Mouse (Mus musculus) forebrain, embryonic 12.5 days (tissue): ENCODE results near the gene Pnmal1. TPM values are rescaled to one million over a fixed set of nuclear protein-coding genes. Genes with fewer than 3 reads are reported as not detected.

Experiments used
- ATAC-seq: fragments of 200-750 bp; cut with Nextera tagmentation; 2 replicates; pipeline ENCODE4 v1.8.0; 2017; ENCODE audit warnings: moderate TSS enrichment; ENCODE audit not compliant: low FRiP score
- H3K27ac ChIP-seq: fragments of 300-500 bp; sonication (generic); 2 replicates; pipeline ENCODE4 v1.5.1; 2016; ENCODE audit warnings: mild to moderate bottlenecking
- H3K27me3 ChIP-seq: fragments of 300-500 bp; sonication (generic); 2 replicates; pipeline ENCODE4 v1.6.1; 2016; ENCODE audit warnings: mild to moderate bottlenecking
- H3K36me3 ChIP-seq: fragments of 300-500 bp; sonication (generic); replicated peaks from 2 replicates; pipeline ENCODE4 v1.6.1; 2016; ENCODE audit warnings: mild to moderate bottlenecking
- H3K4me1 ChIP-seq: fragments of 300-500 bp; sonication (generic); 2 replicates; pipeline ENCODE4 v1.6.1; 2016
- H3K4me2 ChIP-seq: fragments of 300-500 bp; sonication (generic); 2 replicates; pipeline ENCODE4 v1.6.1; 2016; ENCODE audit warnings: mild to moderate bottlenecking, moderate library complexity
- H3K4me3 ChIP-seq: fragments of 300-500 bp; sonication (generic); replicated peaks from 2 replicates; pipeline ENCODE4 v1.5.1; 2016; ENCODE audit warnings: mild to moderate bottlenecking
- H3K9ac ChIP-seq: fragments of 300-500 bp; sonication (generic); 2 replicates; pipeline ENCODE4 v1.6.1; 2016; ENCODE audit warnings: mild to moderate bottlenecking
- H3K9me3 ChIP-seq: fragments of 300-500 bp; sonication (generic); 2 replicates; pipeline ENCODE4 v1.6.1; 2016
- whole genome bisulfite sequencing: fragments of 180-500 bp; shearing (Covaris S2); methylation state at CpG from one replicate; pipeline ENCODE4 v1.1.7; 2016; 5-methylcytosine and 5-hydroxymethylcytosine counted together
- polyA plus RNA-seq: library from polyadenylated mRNA; unstranded; fragments of >200 nt; fragmentation: Nextera tagmentation; extraction: Ambion mirVana; gene quantifications from 2 replicates; pipeline ENCODE4 v1.2.1, GENCODE M21; 2016

Gene Pnmal1
- polyA plus RNA-seq, 1 experiment from 2014 or later, result 32.3 TPM

DNA sequence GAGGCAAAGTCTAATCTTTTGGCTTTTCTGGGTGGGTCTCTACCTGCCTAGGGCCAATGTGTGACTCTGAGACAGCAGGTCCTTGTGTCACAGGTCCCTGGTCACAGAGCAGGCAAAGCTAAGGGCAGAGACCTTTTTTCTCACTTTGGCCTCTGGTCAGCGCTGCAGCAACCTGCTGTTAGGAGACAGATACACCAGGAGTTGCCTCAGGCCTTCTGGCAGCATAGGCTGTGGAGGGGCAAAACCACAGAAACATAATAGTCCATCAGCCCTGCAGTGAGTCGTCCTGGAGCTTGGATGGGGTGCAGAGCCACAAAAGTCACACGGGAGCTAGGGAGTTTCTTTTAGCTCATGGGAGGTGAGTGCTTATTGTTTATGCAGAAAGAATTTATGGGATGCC, 40.8 kb upstream of the Pnmal1 start:
- 84% methylated on average over 3 of the region's 3 CpGs for WGBS
- no peak overlapping the region for H3K4me3 ChIP-seq
- H3K9ac ChIP-seq, result no peak overlapping the region
- H3K27me3 ChIP-seq, result no peaks in the 10 kb centered on the region
- H3K4me2 ChIP-seq, result no peak overlapping the region
- no peaks in the 10 kb centered on the region for H3K9me3 ChIP-seq
- no peak overlapping the region for H3K27ac ChIP-seq
- H3K36me3 ChIP-seq, result peaks cover 61% of the 10 kb centered on the region
- H3K4me1 ChIP-seq, result peaks cover 43% of the 10 kb centered on the region
- no peak for ATAC-seq

DNA sequence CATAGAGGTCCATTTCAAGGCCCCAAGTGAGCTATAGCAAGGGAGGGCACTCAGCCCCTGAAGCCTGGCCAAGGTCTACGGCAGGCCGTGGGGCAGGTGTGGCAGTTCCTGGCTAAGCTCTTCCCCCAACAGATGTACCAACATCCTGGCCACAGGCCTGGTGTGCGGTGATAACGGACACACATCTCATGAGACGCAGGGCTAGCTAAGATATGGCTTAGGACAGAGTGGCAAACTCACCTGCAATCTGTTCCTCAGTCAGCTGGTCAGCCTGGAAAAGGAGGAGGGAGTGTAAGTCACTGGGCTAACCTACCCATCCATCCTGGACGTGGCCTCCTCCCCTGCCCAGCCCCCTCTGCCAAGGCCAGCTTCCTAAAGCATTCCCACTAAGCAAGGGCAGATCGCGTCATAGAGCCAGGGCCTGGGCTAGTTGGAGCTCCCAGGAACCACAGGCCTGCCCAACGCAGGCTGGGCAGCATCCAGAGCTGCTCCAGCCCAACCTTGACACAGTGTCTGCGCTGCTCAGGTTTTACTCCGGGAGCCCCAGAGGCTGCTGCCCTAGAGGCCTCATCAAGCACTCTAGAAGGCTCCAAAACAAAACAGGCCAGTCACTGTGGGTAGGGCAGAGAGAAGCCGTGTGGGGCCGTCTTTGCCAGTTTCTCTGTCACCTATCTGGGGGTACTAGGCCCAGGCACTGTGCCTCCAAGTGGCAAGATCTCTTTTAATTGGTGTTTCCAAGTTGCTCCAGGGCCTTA, 39.9 kb upstream of the Pnmal1 start:
- Histone ChIP-seq H3K27ac (peak overlapping the region; percentile 21), H3K27me3 (no peaks in the 10 kb centered on the region), H3K4me1 (peaks cover 43% of the 10 kb centered on the region), H3K4me3 (no peak overlapping the region; the same call in 1 of the 2 replicates), H3K36me3 (peaks cover 54% of the 10 kb centered on the region), H3K4me2 (peak overlapping the region; percentile 21), H3K9ac (peak overlapping the region; percentile 33; the same call in 1 of the 2 replicates), H3K9me3 (no peaks in the 10 kb centered on the region)
- ATAC-seq, result no peak
- WGBS, result 91% methylated on average over 13 of the region's 13 CpGs

DNA sequence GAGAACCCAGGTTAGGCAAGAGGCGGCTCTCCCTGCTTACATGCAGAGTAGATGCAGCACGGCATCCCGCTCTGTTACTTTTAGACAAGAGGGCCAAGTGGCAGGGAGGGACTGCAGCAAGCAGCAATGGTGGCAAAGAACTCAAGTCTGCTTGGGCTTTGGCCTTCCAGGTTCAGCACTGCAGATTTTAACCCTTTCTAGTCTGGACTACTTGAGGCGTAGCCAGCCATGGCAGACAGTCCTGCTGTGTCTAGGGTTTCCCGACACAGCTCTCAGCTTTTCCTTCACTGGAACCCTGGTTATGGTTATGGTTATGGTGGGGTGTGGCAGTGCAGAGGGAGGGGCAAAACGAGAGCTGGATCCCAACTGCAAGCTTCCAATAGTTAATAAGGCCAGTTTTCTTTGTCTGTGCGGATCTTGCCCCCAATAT, 39.3 kb upstream of the Pnmal1 start:
- whole genome bisulfite sequencing, result 83% methylated on average over 7 of the region's 7 CpGs
- no peak overlapping the region; the same call in 1 of the 2 replicates for H3K4me3 ChIP-seq

DNA sequence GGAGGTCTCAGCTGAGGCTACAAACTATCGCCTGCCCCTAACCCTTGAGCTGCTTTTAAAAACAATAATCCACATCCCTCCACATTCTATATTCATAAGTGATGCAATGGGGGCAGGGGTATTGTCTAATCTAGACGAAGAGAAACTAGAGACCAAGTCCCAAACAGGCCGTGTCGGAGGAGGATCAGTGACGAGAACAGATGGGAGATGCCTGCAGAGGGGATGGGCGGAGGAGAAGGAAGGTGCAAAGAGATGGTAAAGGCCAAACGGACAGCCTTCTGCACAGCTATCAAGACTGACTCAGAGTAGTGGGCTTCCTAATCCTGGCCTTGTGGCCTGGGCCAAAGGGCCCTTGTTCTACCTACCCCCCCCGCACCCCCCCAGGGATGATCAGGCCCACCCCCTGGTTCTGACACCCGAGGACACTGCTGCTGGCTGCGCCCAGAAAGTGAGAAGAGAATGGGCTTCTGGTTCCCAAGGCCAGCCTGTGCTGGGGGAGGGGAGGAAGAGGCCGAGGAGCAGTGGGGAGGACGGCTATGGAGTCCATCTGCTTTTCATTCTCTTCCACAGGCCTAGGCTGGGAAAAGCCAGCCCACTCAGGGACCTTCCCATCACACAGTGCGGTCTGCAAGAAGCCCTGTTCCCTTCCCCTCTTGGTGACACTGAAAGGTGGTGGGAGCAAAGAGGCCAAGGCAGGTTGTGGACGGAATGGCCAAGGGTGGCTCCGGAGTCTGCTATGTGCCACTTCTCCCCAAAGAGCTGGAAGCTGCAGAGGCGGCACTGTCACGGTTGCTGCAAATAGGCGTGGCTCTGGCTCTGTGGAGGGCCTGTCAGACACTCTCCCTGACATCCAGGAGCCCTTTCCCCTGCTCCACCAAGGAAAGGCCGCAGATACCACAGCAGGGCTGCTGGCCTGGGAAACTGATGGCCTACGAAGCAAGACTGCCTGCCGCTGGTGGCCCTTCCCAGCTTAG, 38.4 kb upstream of the Pnmal1 start:
- no peaks in the 10 kb centered on the region for H3K9me3 ChIP-seq
- peak overlapping the region; percentile 92 for H3K4me3 ChIP-seq
- H3K27me3 ChIP-seq, result no peaks in the 10 kb centered on the region
- H3K4me1 ChIP-seq, result peaks cover 43% of the 10 kb centered on the region
- H3K4me2 ChIP-seq, result peak overlapping the region; percentile 85
- H3K27ac ChIP-seq, result peak overlapping the region; percentile 98
- ATAC-seq, result no peak
- peaks cover 40% of the 10 kb centered on the region for H3K36me3 ChIP-seq
- 54% methylated on average over 21 of the region's 21 CpGs for WGBS
- peak overlapping the region; percentile 94 for H3K9ac ChIP-seq

More for the DNA sequence above, 39.3 kb upstream of the Pnmal1 start:
- Histone ChIP-seq H3K36me3 (peaks cover 48% of the 10 kb centered on the region), H3K9me3 (no peaks in the 10 kb centered on the region), H3K27me3 (no peaks in the 10 kb centered on the region), H3K27ac (peak overlapping the region; percentile 21), H3K9ac (peak overlapping the region; percentile 33; the same call in 1 of the 2 replicates), H3K4me2 (peak overlapping the region; percentile 21), H3K4me1 (peaks cover 43% of the 10 kb centered on the region)
- no peak for ATAC-seq

DNA sequence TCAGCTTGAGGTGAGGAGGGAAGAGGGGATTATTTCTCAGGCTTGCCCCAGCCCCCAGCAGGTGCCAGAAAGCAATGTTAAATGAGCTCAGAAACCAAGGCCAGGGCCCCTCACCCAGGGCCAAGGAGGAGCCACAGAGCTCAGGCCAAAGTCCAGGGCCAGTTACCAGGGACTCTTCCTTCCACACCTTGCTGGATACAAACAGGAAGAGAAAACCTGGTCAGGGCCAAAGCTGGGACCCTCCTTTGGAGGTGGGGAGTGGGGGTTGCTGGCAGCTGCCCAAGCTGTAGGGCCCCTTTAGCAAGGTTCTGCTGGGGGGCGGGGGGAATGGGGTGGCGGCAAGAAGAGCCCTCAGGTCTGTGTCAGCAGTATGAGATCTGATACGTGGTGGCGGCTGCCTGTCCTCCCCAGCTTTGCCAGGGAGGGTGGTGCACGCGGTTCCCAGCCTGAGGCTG, 37.6 kb upstream of the Pnmal1 start:
- peaks cover 43% of the 10 kb centered on the region for H3K4me1 ChIP-seq
- peak overlapping the region; percentile 94 for H3K9ac ChIP-seq
- ATAC-seq, result no peak
- peak overlapping the region; percentile 98 for H3K27ac ChIP-seq
- H3K36me3 ChIP-seq, result peaks cover 32% of the 10 kb centered on the region
- no peaks in the 10 kb centered on the region for H3K27me3 ChIP-seq
- H3K4me2 ChIP-seq, result peak overlapping the region; percentile 85
- H3K4me3 ChIP-seq, result peak overlapping the region; percentile 92
- H3K9me3 ChIP-seq, result no peaks in the 10 kb centered on the region
- 40% methylated on average over 6 of the region's 6 CpGs for WGBS

DNA sequence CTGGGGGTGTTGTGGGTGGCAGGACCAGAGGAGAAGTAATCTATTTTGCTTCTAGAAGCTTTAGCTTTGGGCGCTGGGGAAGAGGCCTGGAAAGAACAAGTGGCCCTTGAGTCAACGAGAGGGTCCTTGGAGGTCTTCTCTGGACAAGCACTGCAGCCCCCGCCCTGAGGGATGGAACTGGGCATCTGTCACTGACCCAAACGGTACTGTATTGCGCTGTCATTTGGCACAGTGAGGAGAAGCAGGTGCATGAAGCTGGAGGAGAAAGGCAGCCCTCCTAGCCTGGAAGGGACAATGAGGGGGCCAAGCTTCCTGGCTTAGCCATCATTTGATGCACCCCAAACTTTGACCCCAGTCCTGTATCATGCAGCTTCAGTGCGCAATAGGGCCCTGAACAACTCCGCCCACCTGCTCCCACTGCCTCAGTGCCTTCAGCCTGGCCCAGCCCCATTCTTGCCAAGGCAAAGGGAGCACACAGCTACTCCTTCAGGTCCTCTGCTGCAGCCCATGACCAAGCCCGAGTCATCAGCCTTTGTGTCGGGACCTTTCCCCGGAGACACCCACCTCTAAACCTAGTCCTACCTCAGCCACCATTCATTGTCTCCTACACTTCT, 37.0 kb upstream of the Pnmal1 start:
- H3K4me2 ChIP-seq, result peak overlapping the region; percentile 85
- WGBS, result 43% methylated on average over 10 of the region's 10 CpGs
- no peaks in the 10 kb centered on the region for H3K27me3 ChIP-seq
- peak overlapping the region; percentile 92 for H3K4me3 ChIP-seq
- H3K36me3 ChIP-seq, result peaks cover 26% of the 10 kb centered on the region
- H3K27ac ChIP-seq, result peak overlapping the region; percentile 98
- H3K9ac ChIP-seq, result peak overlapping the region; percentile 94
- H3K4me1 ChIP-seq, result peaks cover 43% of the 10 kb centered on the region
- no peak for ATAC-seq
- H3K9me3 ChIP-seq, result no peaks in the 10 kb centered on the region

DNA sequence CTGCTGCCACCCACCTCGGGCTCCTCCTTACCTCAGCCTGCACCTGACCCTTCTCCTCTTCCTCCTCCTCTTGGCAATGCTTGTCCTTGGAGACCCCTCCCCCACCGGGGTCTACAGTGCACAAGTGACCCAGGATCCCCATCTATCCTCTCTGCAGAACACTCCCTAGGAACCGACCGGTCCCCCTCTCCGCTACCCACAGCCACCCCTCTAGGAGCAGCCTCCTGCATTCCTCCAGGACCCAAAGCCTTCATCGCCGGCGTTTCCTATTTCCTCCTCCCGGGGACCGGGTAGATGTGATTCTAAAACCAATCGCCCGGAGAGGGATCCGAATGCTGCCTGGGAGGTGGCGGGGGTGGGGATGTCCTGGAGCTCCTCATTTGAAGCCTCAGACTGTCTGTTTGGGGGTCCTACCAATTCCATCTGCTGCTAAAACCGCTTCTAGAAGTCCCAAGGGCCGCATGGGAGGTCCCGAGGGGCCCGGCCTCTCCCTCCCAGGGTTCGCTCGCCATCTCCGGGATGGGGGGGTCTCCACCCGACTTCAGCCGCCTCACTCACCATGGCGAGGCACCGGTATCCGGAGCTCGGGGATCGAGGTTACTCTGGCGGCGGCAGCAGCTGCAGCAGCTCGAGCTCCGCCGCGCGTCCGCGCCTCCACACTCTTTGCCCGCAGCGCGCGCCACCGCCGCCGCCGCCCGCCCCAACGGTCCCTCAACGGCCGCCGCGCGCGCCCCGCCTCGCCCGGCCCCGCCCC, 36.0 kb upstream of the Pnmal1 start:
- WGBS, result 0% methylated on average over 38 of the region's 57 CpGs
- Histone ChIP-seq H3K36me3 (peaks cover 16% of the 10 kb centered on the region), H3K27ac (peak overlapping the region; percentile 98), H3K4me2 (peak overlapping the region; percentile 85), H3K9ac (peak overlapping the region; percentile 94), H3K9me3 (no peaks in the 10 kb centered on the region), H3K27me3 (no peaks in the 10 kb centered on the region), H3K4me1 (peaks cover 43% of the 10 kb centered on the region), H3K4me3 (peak overlapping the region; percentile 92)
- ATAC-seq, result 0 out of 2 replicates have a peak, but pooled peaks have one; percentile 0

DNA sequence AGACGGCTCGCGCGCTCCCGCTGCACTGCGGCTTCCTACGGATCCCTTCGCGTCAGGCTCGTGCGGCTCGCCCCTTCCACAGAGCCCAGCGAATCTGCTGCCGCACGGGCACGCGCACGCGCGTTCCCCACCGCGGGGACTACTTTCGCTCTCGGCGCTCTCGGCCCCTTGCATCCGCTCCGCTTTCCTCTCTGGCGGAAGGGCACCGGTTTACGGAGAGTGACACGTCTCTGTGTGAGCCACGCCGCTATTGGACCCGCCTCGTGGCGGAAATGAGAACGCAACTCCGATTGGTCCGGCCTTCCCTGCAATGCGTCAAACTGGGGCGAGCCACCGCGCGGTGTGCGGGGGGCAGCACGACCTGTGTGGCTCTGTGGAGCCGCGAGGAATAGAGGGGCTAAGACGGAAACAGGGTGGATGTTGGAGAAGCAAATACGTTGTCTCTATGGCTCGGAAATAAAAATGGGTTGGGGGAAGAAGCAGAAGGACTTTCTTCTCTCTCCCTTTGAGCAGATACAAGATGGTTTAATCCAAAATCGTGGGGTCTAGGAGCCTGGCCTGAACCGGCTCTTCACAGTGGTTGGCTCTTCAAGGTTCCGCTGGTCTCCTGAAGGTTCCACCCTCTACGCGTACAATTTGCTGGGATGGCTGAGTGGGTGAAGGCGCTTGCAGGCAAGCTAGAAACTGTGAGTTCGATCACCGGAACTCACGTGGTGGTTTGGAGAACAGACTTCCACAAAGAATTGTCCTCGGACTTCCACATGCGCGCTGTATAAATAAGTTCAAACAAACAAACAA, 35.2 kb upstream of the Pnmal1 start, which contains the start of gene Calm3:
Gene Calm3, minus strand, starts transcription at position 78 of the 798 bp plus-strand sequence.
- H3K27ac ChIP-seq, result peak within 1 kb of the TSS; percentile 98
- H3K36me3 ChIP-seq, result peaks cover 9% of the 10 kb centered on the region
- H3K27me3 ChIP-seq, result no peaks in the 10 kb centered on the region
- peak within 1 kb of the TSS; percentile 85 for H3K4me2 ChIP-seq
- WGBS, result 2% methylated on average over 63 of the region's 64 CpGs
- peak within 1 kb of the TSS; percentile 92 for H3K4me3 ChIP-seq
- peak within 1 kb of the TSS; percentile 94 for H3K9ac ChIP-seq
- ATAC-seq, result peak; percentile 93
- H3K9me3 ChIP-seq, result no peaks in the 10 kb centered on the region
- H3K4me1 ChIP-seq, result peaks cover 39% of the 10 kb centered on the region

DNA sequence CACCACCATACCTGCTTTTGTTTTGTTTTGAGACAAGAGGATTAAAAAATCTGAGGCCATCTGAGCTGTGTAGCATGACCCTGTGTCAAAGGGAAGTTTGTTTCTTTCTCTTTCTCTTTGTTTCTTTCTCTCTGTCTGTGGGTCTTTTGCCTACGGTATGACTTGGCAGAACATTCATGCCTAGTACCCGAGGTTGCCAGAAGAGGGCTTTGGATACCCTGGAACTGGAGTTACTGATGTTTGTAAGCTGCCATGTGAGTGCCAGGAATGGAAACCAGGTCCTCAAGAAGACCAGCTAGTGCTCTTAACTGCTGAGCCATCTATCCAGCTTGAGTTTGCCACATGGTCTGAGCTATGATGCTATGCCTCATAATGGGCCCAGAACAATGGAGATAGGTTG, 31.1 kb upstream of the Pnmal1 start:
- no peak for ATAC-seq
- WGBS, result 45% methylated on average over 2 of the region's 2 CpGs
- no peaks in the 10 kb centered on the region for H3K9me3 ChIP-seq

DNA sequence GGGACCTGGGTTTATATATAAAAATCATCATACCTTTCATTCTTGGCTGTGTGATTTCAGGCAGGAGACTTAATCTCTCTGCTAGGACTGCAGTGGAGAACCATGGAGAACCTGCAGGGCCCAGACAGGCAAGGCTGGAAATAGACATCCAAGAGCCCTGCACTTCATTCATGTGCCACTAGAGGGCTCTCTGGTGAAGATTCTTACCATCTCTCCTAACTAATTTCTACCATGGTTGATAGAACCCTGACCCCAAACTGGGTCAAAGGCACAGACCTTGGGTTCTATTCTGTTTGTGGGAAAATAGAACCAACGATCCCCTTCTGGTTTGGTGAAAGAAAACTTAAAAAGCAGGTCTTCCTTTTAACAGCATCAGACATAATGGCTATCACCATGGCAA, 28.6 kb upstream of the Pnmal1 start:
- 3% methylated on average over 1 of the region's 1 CpGs for WGBS
- no peak overlapping the region for H3K4me2 ChIP-seq
- H3K36me3 ChIP-seq, result no peaks in the 10 kb centered on the region
- H3K4me1 ChIP-seq, result peaks cover 19% of the 10 kb centered on the region
- H3K27ac ChIP-seq, result no peak overlapping the region
- peak; percentile 30; the same call in 1 of the 2 replicates for ATAC-seq
- no peaks in the 10 kb centered on the region for H3K27me3 ChIP-seq
- no peaks in the 10 kb centered on the region for H3K9me3 ChIP-seq
- H3K4me3 ChIP-seq, result no peak overlapping the region
- no peak overlapping the region for H3K9ac ChIP-seq

More for the DNA sequence above, 31.1 kb upstream of the Pnmal1 start:
- Histone ChIP-seq H3K27me3 (no peaks in the 10 kb centered on the region), H3K4me2 (no peak overlapping the region), H3K9ac (no peak overlapping the region), H3K36me3 (no peaks in the 10 kb centered on the region), H3K27ac (no peak overlapping the region), H3K4me3 (no peak overlapping the region), H3K4me1 (peaks cover 12% of the 10 kb centered on the region)
